Mouse (Mus musculus): ENCODE results near the gene Tas2r134. TPM values are rescaled to one million over a fixed set of nuclear protein-coding genes. Genes with fewer than 3 reads are reported as not detected.

Tas2r134 gene
- polyA plus RNA-seq, 1 experiment from 2014 or later = not detected

DNA sequence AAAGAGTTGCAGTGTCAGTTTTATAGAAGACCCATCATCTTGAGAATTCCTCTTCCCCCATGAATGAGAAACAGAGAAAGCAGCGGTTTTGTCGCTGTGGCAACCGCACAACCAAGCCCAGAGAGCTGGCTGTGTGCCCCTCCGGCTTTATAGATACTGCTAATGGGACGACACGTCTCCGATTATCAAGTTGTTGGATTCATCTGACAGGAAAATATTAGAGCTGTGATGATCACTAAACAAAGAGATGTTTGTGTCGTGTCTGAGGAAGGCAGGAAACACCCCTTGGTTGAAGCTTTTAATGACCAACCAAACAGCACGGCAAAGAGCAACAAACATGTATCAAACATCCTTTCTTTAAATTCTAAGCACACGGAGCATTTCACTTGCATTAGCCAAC is 17.0 kb upstream of the Tas2r134 start:
- WGBS (ENCODE audit: insufficient replicate concordance) = 56% methylated on average over 10 of the region's 10 CpGs
- H3K4me1 ChIP-seq (replicated peaks) = no peaks in the 10 kb centered on the region
- no peaks in the 10 kb centered on the region for H3K9me3 ChIP-seq (replicated peaks)
- no peaks in the 10 kb centered on the region for H3K36me3 ChIP-seq (replicated peaks)
- no peak overlapping the region for H3K27ac ChIP-seq (replicated peaks)
- no peaks in the 10 kb centered on the region for H3K27me3 ChIP-seq
- no peak overlapping the region for H3K4me3 ChIP-seq (replicated peaks)
- no peak overlapping the region for H3K4me2 ChIP-seq
- ATAC-seq (ENCODE audit: insufficient read depth) = no peak
- H3K9ac ChIP-seq = no peak overlapping the region

- Histone ChIP-seq H3K9ac (no peak overlapping the region), H3K9me3 (replicated peaks) (no peaks in the 10 kb centered on the region), H3K36me3 (replicated peaks) (no peaks in the 10 kb centered on the region), H3K4me1 (replicated peaks) (no peaks in the 10 kb centered on the region), H3K4me3 (replicated peaks) (no peak overlapping the region), H3K27me3 (no peaks in the 10 kb centered on the region), H3K4me2 (no peak overlapping the region), H3K27ac (replicated peaks) (no peak overlapping the region)
- no peak for ATAC-seq (ENCODE audit: insufficient read depth)
- 31% methylated on average over 2 of the region's 2 CpGs for WGBS (ENCODE audit: insufficient replicate concordance)
Measured at GRCm38 (mm10) chr2:51610897-51611296, 16.4 kb upstream of the Tas2r134 start.

DNA sequence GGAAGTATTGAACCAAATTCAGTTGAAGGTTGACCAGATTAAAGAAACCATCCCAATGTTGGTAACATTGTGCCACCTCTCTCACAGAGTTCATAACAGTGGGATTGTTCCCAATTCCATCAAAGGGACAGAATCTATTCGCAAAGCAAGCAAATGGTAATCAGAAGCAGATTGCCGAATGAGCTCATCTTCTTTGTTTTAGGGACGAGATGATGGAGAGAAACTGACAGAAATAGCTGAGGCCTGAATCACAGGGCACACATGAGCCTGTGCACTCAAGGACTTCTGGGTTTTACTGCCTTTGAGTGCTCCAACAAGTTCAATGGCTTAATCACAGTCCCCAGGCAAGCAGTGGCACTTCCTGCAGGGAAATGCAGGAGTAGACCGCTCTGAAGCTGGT is 13.6 kb upstream of the Tas2r134 start:
- Histone ChIP-seq H3K27ac (replicated peaks) (no peak overlapping the region), H3K36me3 (replicated peaks) (no peaks in the 10 kb centered on the region), H3K27me3 (no peaks in the 10 kb centered on the region), H3K9me3 (replicated peaks) (no peaks in the 10 kb centered on the region), H3K9ac (no peak overlapping the region), H3K4me1 (replicated peaks) (no peaks in the 10 kb centered on the region), H3K4me3 (replicated peaks) (no peak overlapping the region), H3K4me2 (no peak overlapping the region)
- WGBS (ENCODE audit: insufficient replicate concordance) = 47% methylated on average over 4 of the region's 4 CpGs
- no peak for ATAC-seq (ENCODE audit: insufficient read depth)

GRCm38 (mm10) chr2:51621931-51622330 is 5.4 kb upstream of the Tas2r134 start:
- no peak overlapping the region for H3K27ac ChIP-seq (replicated peaks)
- no peak for ATAC-seq (ENCODE audit: insufficient read depth)
- no peak overlapping the region for H3K4me3 ChIP-seq (replicated peaks)
- no peak overlapping the region for H3K4me2 ChIP-seq
- H3K27me3 ChIP-seq = no peaks in the 10 kb centered on the region
- 71% methylated on average over 2 of the region's 2 CpGs for WGBS (ENCODE audit: insufficient replicate concordance)
- H3K4me1 ChIP-seq (replicated peaks) = no peaks in the 10 kb centered on the region
- no peak overlapping the region for H3K9ac ChIP-seq
- no peaks in the 10 kb centered on the region for H3K9me3 ChIP-seq (replicated peaks)
- no peaks in the 10 kb centered on the region for H3K36me3 ChIP-seq (replicated peaks)

- Histone ChIP-seq H3K36me3 (replicated peaks) (no peaks in the 10 kb centered on the region), H3K9ac (no peak overlapping the region), H3K27ac (replicated peaks) (no peak overlapping the region), H3K27me3 (no peaks in the 10 kb centered on the region), H3K4me1 (replicated peaks) (no peaks in the 10 kb centered on the region), H3K4me3 (replicated peaks) (no peak overlapping the region), H3K4me2 (no peak overlapping the region), H3K9me3 (replicated peaks) (no peaks in the 10 kb centered on the region)
- 45% methylated on average over 3 of the region's 3 CpGs for WGBS (ENCODE audit: insufficient replicate concordance)
- ATAC-seq (ENCODE audit: insufficient read depth) = no peak
Measured at GRCm38 (mm10) chr2:51626007-51626406, 1.3 kb upstream of the Tas2r134 start.

- H3K9ac ChIP-seq = no peak overlapping the region
Measured at GRCm38 (mm10) chr2:51631428-51631827, 4.1 kb downstream of the Tas2r134 start.

GRCm38 (mm10) chr2:51637681-51638080 is 10.4 kb downstream of the Tas2r134 start:
- Histone ChIP-seq H3K4me1 (replicated peaks) (no peaks in the 10 kb centered on the region), H3K27me3 (no peaks in the 10 kb centered on the region), H3K4me3 (replicated peaks) (no peak overlapping the region), H3K9ac (no peak overlapping the region), H3K4me2 (no peak overlapping the region), H3K36me3 (replicated peaks) (no peaks in the 10 kb centered on the region), H3K27ac (replicated peaks) (no peak overlapping the region), H3K9me3 (replicated peaks) (no peaks in the 10 kb centered on the region)
- whole genome bisulfite sequencing (ENCODE audit: insufficient replicate concordance) = 16% methylated on average over 11 of the region's 11 CpGs
- ATAC-seq (ENCODE audit: insufficient read depth) = no peak

More at GRCm38 (mm10) chr2:51631428-51631827, 4.1 kb downstream of the Tas2r134 start:
- Histone ChIP-seq H3K36me3 (replicated peaks) (no peaks in the 10 kb centered on the region), H3K27me3 (no peaks in the 10 kb centered on the region), H3K4me1 (replicated peaks) (no peaks in the 10 kb centered on the region), H3K4me2 (no peak overlapping the region), H3K27ac (replicated peaks) (no peak overlapping the region), H3K9me3 (replicated peaks) (no peaks in the 10 kb centered on the region), H3K4me3 (replicated peaks) (no peak overlapping the region)
- 32% methylated on average over 2 of the region's 2 CpGs for WGBS (ENCODE audit: insufficient replicate concordance)
- no peak for ATAC-seq (ENCODE audit: insufficient read depth)

GRCm38 (mm10) chr2:51641635-51642034 is 14.3 kb downstream of the Tas2r134 start:
- H3K4me1 ChIP-seq (replicated peaks) = no peaks in the 10 kb centered on the region
- no peak for ATAC-seq (ENCODE audit: insufficient read depth)
- no peaks in the 10 kb centered on the region for H3K27me3 ChIP-seq
- no peak overlapping the region for H3K4me2 ChIP-seq
- no peaks in the 10 kb centered on the region for H3K9me3 ChIP-seq (replicated peaks)
- 67% methylated on average over 7 of the region's 7 CpGs for WGBS (ENCODE audit: insufficient replicate concordance)
- no peak overlapping the region for H3K4me3 ChIP-seq (replicated peaks)
- no peak overlapping the region for H3K9ac ChIP-seq
- H3K27ac ChIP-seq (replicated peaks) = no peak overlapping the region
- no peaks in the 10 kb centered on the region for H3K36me3 ChIP-seq (replicated peaks)

- no peaks in the 10 kb centered on the region for H3K4me1 ChIP-seq (replicated peaks)
- no peaks in the 10 kb centered on the region for H3K27me3 ChIP-seq
- H3K36me3 ChIP-seq (replicated peaks) = no peaks in the 10 kb centered on the region
- no peak for ATAC-seq (ENCODE audit: insufficient read depth)
- H3K4me2 ChIP-seq = no peak overlapping the region
- no peaks in the 10 kb centered on the region for H3K9me3 ChIP-seq (replicated peaks)
- no peak overlapping the region for H3K9ac ChIP-seq
- WGBS (ENCODE audit: insufficient replicate concordance) = 66% methylated on average over 7 of the region's 7 CpGs
- H3K27ac ChIP-seq (replicated peaks) = no peak overlapping the region
- H3K4me3 ChIP-seq (replicated peaks) = no peak overlapping the region
Measured at GRCm38 (mm10) chr2:51643244-51644139, 16.2 kb downstream of the Tas2r134 start.

DNA sequence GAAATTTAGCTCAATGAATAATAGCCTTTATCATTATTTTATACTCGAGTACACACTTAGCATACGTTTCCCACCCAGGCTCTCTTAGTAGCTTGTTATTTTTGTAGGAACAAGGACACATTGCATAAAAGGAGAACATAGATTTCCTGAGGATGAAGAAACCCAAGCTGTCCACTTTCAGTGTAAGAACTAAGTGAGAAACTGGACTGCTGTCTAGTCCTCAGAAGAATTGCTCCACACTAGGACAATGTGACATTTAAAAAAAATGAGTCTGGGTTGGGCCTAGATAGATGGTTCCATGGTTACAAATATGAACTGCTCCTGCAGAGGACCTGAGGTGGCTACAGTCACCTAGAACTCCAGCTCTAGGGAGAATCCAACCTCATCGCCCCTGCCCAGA is 20.7 kb downstream of the Tas2r134 start:
- Histone ChIP-seq H3K4me3 (replicated peaks) (no peak overlapping the region), H3K9ac (no peak overlapping the region), H3K4me2 (no peak overlapping the region), H3K27me3 (no peaks in the 10 kb centered on the region), H3K9me3 (replicated peaks) (no peaks in the 10 kb centered on the region), H3K27ac (replicated peaks) (no peak overlapping the region), H3K4me1 (replicated peaks) (no peaks in the 10 kb centered on the region), H3K36me3 (replicated peaks) (no peaks in the 10 kb centered on the region)
- 55% methylated on average over 3 of the region's 3 CpGs for WGBS (ENCODE audit: insufficient replicate concordance)
- ATAC-seq (ENCODE audit: insufficient read depth) = no peak

DNA sequence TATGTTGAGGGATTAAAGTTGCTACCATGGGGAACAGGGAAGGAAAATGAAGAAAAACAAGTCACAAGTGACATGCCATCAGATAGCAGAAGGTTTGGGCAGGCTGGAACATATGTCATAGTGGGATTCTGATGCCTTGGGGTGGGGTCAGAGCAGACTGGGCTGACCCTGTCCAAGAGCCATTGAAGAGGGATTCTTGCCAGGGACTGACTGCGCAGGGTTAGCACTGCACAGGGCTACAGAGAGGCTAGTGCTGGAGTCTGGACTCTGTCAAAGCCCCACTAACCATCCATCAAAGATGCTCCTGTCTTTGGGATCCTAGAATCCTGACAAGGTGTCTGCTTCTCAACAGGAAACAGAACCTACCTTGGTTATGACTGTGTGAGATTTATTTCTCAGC is 22.6 kb downstream of the Tas2r134 start:
- Histone ChIP-seq H3K9ac (no peak overlapping the region), H3K27ac (replicated peaks) (no peak overlapping the region), H3K36me3 (replicated peaks) (no peaks in the 10 kb centered on the region), H3K9me3 (replicated peaks) (no peaks in the 10 kb centered on the region), H3K4me3 (replicated peaks) (no peak overlapping the region), H3K4me2 (no peak overlapping the region), H3K4me1 (replicated peaks) (no peaks in the 10 kb centered on the region), H3K27me3 (no peaks in the 10 kb centered on the region)
- ATAC-seq (ENCODE audit: insufficient read depth) = no peak
- 64% methylated on average over 1 of the region's 1 CpGs for WGBS (ENCODE audit: insufficient replicate concordance)

DNA sequence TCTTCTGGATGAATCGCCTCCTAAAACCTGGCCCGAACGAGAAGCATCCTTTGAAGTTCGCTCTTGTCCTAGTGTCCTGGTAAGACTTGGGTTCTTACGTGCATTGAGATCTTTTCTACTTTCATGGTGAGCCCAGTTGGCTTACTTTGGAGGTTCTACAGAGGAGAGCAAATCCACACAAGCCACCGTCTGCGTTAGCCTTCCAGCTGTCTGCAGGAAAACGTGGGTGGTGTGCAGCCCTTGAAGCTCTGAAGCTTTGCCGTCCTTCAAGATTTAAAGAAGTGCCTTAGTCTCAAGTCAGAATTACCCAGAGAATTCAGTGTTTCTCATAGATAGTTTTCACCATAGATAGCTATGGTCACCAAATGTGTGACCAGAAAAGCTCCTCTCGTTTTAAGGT is 24.8 kb downstream of the Tas2r134 start:
- Histone ChIP-seq H3K4me1 (replicated peaks) (no peaks in the 10 kb centered on the region), H3K4me3 (replicated peaks) (no peak overlapping the region), H3K9ac (no peak overlapping the region), H3K27me3 (no peaks in the 10 kb centered on the region), H3K36me3 (replicated peaks) (no peaks in the 10 kb centered on the region), H3K27ac (replicated peaks) (no peak overlapping the region), H3K9me3 (replicated peaks) (no peaks in the 10 kb centered on the region), H3K4me2 (no peak overlapping the region)
- ATAC-seq (ENCODE audit: insufficient read depth) = no peak
- 80% methylated on average over 10 of the region's 10 CpGs for WGBS (ENCODE audit: insufficient replicate concordance)
